Mouse (Mus musculus) kidney, postnatal 0 days (tissue): ENCODE results near the gene Wnt16. TPM values are rescaled to one million over a fixed set of nuclear protein-coding genes. Genes with fewer than 3 reads are reported as not detected.

Source experiments
- ATAC-seq: fragments of 200-750 bp; cut with Nextera tagmentation; replicated peaks from 2 replicates; pipeline ENCODE4 v1.8.0; 2017; ENCODE audit warnings: low read depth, moderate number of reproducible peaks, moderate TSS enrichment, moderate library complexity; ENCODE audit not compliant: low FRiP score
- DNase-seq: peaks from one replicate; pipeline ENCODE4 v3.0.0-alpha.2; 2016; ENCODE audit warnings: low spot score
- H3K27ac ChIP-seq: fragments of 300-500 bp; sonication (generic); 2 replicates; pipeline ENCODE4 v1.5.1; 2014; ENCODE audit warnings: mild to moderate bottlenecking
- H3K27me3 ChIP-seq: fragments of 300-500 bp; sonication (generic); 2 replicates; pipeline ENCODE4 v1.6.1; 2014; ENCODE audit warnings: low read length, mixed read lengths; ENCODE audit not compliant: insufficient read depth
- H3K36me3 ChIP-seq: fragments of 300-500 bp; sonication (generic); 2 replicates; pipeline ENCODE4 v1.6.1; 2014; ENCODE audit warnings: low read length, mixed read lengths; ENCODE audit not compliant: insufficient read depth
- H3K4me1 ChIP-seq: fragments of 300-500 bp; sonication (generic); replicated peaks from 2 replicates; pipeline ENCODE4 v1.6.1; 2014; ENCODE audit warnings: antibody characterized with exemption, low read length, mixed read lengths; ENCODE audit not compliant: insufficient read depth
- H3K4me2 ChIP-seq: fragments of 300-500 bp; sonication (generic); 2 replicates; pipeline ENCODE4 v1.6.1; 2014; ENCODE audit warnings: mild to moderate bottlenecking, low read length, moderate library complexity, mixed read lengths
- H3K4me3 ChIP-seq: fragments of 300-500 bp; sonication (generic); replicated peaks from 2 replicates; pipeline ENCODE4 v1.5.1; 2014; ENCODE audit warnings: low read depth, low read length
- H3K9ac ChIP-seq: fragments of 300-500 bp; sonication (generic); 2 replicates; pipeline ENCODE4 v1.6.1; 2014; ENCODE audit warnings: low read depth, low read length
- H3K9me3 ChIP-seq: fragments of 300-500 bp; sonication (generic); replicated peaks from 2 replicates; pipeline ENCODE4 v1.6.1; 2016; ENCODE audit warnings: low read length, inconsistent platforms, mixed read lengths
- CTCF ChIP-seq: IDR thresholded peaks from 2 replicates; pipeline ENCODE4 v1.5.1; 2016; ENCODE audit warnings: antibody characterized with exemption, low read depth, mild to moderate bottlenecking, moderate library complexity
- WGBS: fragments of 180-500 bp; shearing (Covaris S2); extraction: QIAGEN DNeasy Blood & Tissue Kit; methylation state at CpG from one replicate; pipeline ENCODE4 v1.1.7; 2014; 5-methylcytosine and 5-hydroxymethylcytosine counted together
- polyA plus RNA-seq: library from polyadenylated mRNA; unstranded; fragments of >200 nt; fragmentation: Nextera tagmentation; extraction: Ambion mirVana; gene quantifications from 2 replicates; pipeline ENCODE4 v1.2.1, GENCODE M21; 2015

The Wnt16 gene
- polyA plus RNA-seq, 1 experiment from 2014 or later, result 1.1 TPM

DNA sequence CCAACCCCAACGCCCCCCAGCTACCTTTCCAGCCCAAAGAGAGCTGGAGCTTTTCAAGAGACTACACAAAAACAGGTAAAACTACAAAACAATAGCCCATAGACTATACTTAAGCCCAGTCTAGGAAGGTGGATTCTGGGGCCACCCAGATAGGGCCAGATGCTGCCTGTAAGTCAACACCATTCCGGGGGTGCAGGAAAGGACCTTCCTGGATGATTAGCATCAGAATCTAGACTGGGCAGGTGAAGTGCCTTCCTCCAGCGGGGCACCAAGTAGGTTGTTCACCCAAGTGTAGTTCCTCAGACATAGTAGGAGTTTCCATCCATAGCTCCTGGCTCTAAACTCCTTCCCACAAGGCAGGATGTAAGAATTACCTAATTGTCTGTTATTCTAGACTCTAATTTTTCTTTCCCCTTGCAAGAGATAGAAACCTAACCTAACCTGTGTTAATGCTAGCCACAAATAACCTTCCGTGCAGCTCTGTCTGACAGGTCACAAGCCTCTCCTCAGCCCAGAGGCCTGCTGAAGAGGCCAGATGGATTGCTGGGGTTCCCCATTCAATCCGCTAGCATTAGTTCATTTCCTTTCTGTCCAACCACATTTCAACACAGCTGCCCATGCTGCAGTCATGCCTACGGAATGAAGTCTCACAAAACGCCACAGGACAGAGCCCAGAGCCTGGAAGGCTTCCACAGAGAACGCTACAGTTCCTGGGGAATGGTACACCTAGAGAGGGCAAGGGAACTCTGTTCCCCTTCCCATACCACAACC lies 59.3 kb downstream of the Wnt16 start:
- Histone ChIP-seq H3K9me3 (no peaks in the 10 kb centered on the region), H3K36me3 (no peaks in the 10 kb centered on the region), H3K4me3 (no peak overlapping the region), H3K27ac (no peak overlapping the region), H3K27me3 (no peaks in the 10 kb centered on the region), H3K9ac (no peak overlapping the region), H3K4me2 (no peak overlapping the region), H3K4me1 (peaks cover 10% of the 10 kb centered on the region)
- TF ChIP-seq CTCF, result no peak
- ATAC-seq, result no peak
- 55% methylated on average over 8 of the region's 8 CpGs for WGBS
- no peak for DNase-seq

Other genes with a start within 250 kb of the Wnt16 start
- 65.0 and 65.4 TPM in 2 replicates for gene Fam3c, start 68.0 kb downstream of the Wnt16 start, polyA plus RNA-seq